Mouse (Mus musculus) E14TG2a.4 (cell line): ENCODE data around the gene Gm9745.
"Not testable (repeated sequence)": the region's sequence is repeated elsewhere in the genome, so short reads cannot be mapped to it uniquely, and the experiment has no call there.

Source experiments
- H3K27me3 ChIP-seq: 2 replicates; pipeline ENCODE4 v1.6.1; 2014; ENCODE audit warnings: low read length, control low read depth; ENCODE audit not compliant: insufficient read depth
- H3K36me3 ChIP-seq: 2 replicates; pipeline ENCODE4 v1.6.1; 2014; ENCODE audit warnings: low read length, control low read depth; ENCODE audit not compliant: insufficient read depth
- H3K4me1 ChIP-seq: replicated peaks from 2 replicates; pipeline ENCODE4 v1.6.1; 2014; ENCODE audit warnings: low read depth, low read length, control low read depth
- H3K4me3 ChIP-seq: replicated peaks from 2 replicates; pipeline ENCODE4 v1.5.1; 2014; ENCODE audit warnings: mild to moderate bottlenecking, low read length
- H3K9me3 ChIP-seq: 2 replicates; pipeline ENCODE4 v1.6.1; 2014; ENCODE audit warnings: low read length, control low read depth
- CTCF ChIP-seq: conservative IDR thresholded peaks from 2 replicates; pipeline ENCODE4 v1.5.1; 2014; ENCODE audit warnings: low read length
- NANOG ChIP-seq: IDR thresholded peaks from 2 replicates; pipeline ENCODE4 v1.6.1; 2014; ENCODE audit warnings: borderline replicate concordance, low read length, mixed read lengths
- POU5F1 ChIP-seq: IDR thresholded peaks from 2 replicates; pipeline ENCODE4 v1.6.1; 2014; ENCODE audit warnings: low read length, borderline replicate concordance

Gm9745 gene

DNA sequence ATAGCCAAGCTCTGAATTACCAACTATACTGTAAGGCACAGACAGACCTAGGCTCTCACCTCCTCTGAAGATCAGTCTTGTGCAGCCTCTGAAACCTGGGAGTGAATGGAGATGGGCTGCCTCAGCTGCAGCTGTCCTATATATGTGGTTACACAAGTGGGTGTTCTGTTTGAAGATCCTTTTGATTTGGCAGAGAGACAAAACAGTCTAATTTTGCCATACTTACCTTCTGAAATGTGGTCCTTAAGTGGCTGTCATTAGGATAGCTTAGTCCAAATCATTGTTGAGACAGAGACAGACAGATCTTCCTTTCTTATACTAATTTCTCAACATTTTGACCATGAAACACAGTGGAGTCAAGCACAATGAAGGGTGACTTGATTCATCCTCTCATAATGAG lies at the start of gene Gm9745:
Gene Gm9745, minus strand, starts transcription at position 101 of the 400 bp plus-strand sequence.
- H3K27me3 ChIP-seq, H3K9me3 ChIP-seq, H3K4me1 ChIP-seq, H3K36me3 ChIP-seq, H3K4me3 ChIP-seq: not testable (repeated sequence)

DNA sequence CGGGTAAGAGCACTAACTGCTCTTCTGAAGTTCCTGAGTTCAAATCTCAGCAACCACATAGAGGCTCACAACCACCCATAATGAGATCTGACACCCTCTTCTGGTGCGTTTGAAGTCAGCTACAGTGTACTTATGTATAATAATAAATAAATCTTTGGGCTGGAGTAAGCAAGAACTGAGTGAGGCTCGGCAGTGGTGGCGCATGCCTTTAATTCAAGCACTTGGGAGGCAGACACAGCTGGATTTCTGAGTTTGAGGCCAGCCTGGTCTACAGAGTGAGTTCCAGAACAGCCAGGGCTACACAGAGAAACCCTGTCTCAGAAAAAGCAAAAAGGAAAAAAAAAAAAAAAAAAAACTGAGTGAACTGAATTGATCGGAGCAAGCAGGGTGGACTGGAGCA lies 49.2 kb upstream of the Gm9745 start:
- not testable (repeated sequence) for H3K9me3 ChIP-seq, H3K27me3 ChIP-seq
- Histone ChIP-seq H3K36me3 (peaks cover 13% of the 10 kb centered on the region), H3K4me1 (peaks cover 49% of the 10 kb centered on the region), H3K4me3 (peak overlapping the region; percentile 100; the same call in 1 of the 2 replicates)

DNA sequence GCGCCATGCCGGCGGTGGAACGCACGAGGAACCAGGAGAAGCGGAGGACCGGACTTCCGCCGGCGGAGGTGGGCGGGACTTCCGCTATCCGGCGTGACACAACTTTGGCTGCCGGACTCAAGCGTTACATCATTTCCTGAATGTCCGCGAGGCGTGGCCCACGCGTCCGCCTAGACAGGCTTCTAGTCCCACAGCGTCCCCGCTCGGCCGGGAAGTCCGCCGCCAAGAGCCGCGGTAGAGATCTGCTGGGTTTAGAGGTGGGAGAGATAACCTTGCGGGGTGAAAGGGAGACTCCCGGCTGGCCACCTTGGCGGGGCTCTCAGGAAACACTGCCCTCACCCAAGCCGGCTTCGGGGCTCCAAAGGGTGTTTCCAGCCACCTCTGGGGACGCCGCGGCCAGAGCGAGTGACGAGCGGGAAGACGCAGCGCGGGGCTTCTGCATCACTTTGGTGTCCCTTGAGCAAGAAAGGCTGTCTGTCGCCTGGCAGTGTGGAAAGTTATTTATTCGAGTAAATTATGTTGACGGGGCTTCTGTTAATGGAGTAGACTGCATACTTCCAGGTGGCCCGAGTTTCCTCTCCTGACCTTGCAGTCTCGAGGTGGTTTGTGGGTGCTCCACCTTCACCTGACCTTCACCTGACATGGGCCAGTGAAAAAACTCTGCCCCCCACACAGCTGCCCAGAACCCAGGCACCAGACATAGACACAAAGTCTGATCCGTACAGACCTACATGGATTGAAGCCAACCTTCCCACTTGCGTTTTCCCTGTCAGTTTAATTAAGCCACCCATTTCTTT lies 48.2 kb upstream of the Gm9745 start, which contains the start of gene Gtpbp4:
Gene Gtpbp4, minus strand, starts transcription at position 94 of the 797 bp plus-strand sequence.
- peak within 1 kb of the TSS; percentile 100 for H3K4me3 ChIP-seq
- peaks cover 47% of the 10 kb centered on the region for H3K4me1 ChIP-seq
- TF ChIP-seq CTCF (peak; percentile 12; the same call in 1 of the 2 replicates), NANOG (no peak)

DNA sequence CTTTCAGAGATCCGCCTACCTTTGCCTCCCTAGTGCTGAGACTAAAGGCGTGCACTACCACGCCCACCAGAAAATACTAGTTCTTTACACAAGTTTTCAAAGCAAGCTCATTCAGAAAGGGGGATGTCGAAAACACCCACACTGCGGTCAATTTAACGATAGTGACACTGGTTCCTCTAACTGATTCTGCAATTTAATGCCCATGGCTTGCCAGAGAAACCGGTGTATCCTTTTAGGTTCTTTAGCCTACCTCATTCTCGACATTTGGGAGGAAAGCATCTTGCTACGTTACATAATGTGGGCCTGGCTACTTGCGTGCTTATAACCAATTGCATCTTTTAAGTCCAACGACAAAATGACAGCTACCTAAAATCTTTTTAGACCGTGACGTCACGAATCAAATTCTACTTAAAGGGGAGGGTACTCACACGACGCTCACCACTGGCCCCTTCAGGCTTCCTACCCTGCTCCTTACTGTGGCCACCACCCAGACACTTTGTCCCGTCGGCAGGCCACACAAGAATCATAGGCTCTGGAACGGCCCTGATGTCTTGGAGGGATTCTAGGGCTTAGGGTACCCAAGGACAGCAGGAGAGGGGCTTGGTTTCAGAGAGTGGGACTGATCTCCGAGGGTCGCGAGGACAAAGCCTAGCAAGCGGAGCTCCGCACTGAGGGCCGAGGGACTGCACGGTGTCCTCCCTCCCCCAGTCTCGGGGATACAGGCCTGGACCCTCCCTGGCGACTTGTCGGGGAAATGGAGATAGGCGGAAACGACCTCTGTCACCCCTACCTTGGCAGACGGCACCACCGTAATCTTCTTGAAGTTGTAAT lies 47.3 kb upstream of the Gm9745 start:
- peak overlapping the region; percentile 100 for H3K4me3 ChIP-seq
- TF ChIP-seq CTCF (no peak), NANOG (no peak), POU5F1 (no peak)
- H3K36me3 ChIP-seq: peaks cover 31% of the 10 kb centered on the region
- H3K27me3 ChIP-seq: no peaks in the 10 kb centered on the region
- no peaks in the 10 kb centered on the region for H3K9me3 ChIP-seq
- peaks cover 53% of the 10 kb centered on the region for H3K4me1 ChIP-seq

More for the DNA sequence above, 48.2 kb upstream of the Gm9745 start, which contains the start of gene Gtpbp4:
- peaks cover 23% of the 10 kb centered on the region for H3K36me3 ChIP-seq
- H3K27me3 ChIP-seq: no peaks in the 10 kb centered on the region
- no peaks in the 10 kb centered on the region for H3K9me3 ChIP-seq

DNA sequence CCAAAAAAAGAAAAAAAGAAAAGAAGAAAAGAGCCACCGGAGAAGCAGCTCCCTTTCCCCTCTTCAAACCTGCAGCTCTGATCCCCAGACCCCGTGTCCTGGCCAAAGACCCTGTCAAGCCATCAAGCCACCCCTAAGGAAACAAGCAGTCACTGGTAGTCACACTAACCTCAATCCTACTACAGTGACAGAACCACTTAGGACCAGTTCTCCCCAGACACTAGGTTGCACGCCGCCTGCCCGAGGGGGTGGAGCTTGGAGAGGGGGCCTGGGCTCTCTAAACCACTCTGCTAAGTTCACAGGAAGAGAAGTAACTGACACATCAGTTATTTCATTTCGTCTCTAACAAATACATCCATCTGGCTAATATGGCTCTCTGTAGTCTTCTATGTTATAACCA lies 44.2 kb upstream of the Gm9745 start:
- TF ChIP-seq NANOG: no peak
- TF ChIP-seq POU5F1: no peak
- no peak for TF ChIP-seq CTCF
- no peaks in the 10 kb centered on the region for H3K9me3 ChIP-seq
- H3K27me3 ChIP-seq: no peaks in the 10 kb centered on the region
- H3K4me1 ChIP-seq: peaks cover 56% of the 10 kb centered on the region
- no peak overlapping the region for H3K4me3 ChIP-seq
- H3K36me3 ChIP-seq: peaks cover 62% of the 10 kb centered on the region

DNA sequence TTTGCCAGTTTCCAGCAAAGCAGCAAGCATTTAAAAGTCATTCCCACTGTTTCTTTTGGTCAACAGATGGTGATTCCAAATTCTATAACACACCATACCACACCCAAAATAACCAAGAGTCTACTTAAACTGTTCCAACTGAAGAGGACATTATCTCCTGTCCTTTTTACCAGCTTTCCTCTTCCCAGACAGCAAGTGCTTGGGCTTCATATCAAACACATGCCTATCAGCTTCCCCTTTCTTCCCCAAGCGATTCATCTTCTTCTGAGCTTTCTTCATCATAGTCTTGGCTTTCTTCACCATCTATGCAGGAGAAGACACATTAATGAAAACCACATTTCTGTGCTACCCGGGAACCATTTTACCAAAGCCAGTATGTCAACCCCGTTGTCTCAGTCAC lies 24.9 kb upstream of the Gm9745 start:
- TF ChIP-seq CTCF (no peak), POU5F1 (no peak), NANOG (no peak)
- no peaks in the 10 kb centered on the region for H3K27me3 ChIP-seq

DNA sequence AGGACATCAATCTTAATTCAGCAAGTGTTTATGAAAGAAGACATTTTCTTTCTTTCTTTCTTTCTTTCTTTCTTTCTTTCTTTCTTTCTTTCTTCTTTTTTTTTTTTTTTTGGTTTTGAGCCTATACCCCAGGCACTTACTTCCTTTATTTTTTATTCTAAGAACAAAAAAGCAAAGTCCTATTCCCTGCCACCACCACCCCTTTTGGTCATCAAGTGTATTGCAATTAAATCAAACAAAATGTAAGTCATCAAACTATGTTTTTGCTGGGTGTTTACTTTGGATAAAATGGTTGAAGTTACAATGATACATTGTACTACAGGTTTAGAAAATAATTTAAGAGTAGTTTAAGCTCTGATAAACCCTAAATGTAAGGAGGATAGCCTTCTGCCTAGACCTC lies 24.3 kb upstream of the Gm9745 start:
- H3K4me1 ChIP-seq: peaks cover 6% of the 10 kb centered on the region; the same call in 1 of the 2 replicates
- no peaks in the 10 kb centered on the region for H3K27me3 ChIP-seq
- peaks cover 7% of the 10 kb centered on the region for H3K9me3 ChIP-seq
- no peak overlapping the region for H3K4me3 ChIP-seq
- peaks cover 99% of the 10 kb centered on the region for H3K36me3 ChIP-seq
- peak; percentile 20; the same call in 1 of the 2 replicates for TF ChIP-seq CTCF
- TF ChIP-seq POU5F1: no peak

More for the DNA sequence above, 24.9 kb upstream of the Gm9745 start:
- Histone ChIP-seq H3K4me3 (no peak overlapping the region), H3K36me3 (peaks cover 99% of the 10 kb centered on the region), H3K4me1 (peaks cover 6% of the 10 kb centered on the region; the same call in 1 of the 2 replicates), H3K9me3 (peaks cover 1% of the 10 kb centered on the region)

DNA sequence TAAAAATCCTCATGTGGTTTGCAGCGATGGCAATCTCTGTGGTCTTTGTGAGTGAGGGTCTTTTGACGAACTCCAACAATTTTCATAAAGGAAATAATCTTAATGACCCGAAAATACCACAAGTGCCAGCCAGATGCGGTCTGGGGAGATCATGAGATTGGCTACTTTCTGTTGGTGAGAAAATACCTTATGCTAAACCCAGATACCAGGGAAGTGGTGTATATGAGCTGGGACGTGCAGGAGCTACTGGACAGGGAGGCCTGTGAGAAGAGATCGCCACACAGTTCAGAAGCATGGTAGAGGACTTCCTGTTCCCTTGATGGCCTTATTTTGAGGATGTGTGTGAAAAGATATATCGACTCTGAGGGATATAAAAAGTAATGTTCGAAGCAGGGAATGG lies 19.7 kb upstream of the Gm9745 start:
- Histone ChIP-seq H3K4me3 (no peak overlapping the region), H3K27me3 (no peaks in the 10 kb centered on the region), H3K36me3 (peaks cover 71% of the 10 kb centered on the region), H3K9me3 (peaks cover 29% of the 10 kb centered on the region), H3K4me1 (peaks cover 7% of the 10 kb centered on the region; the same call in 1 of the 2 replicates)
- TF ChIP-seq NANOG (no peak), POU5F1 (no peak), CTCF (no peak)

DNA sequence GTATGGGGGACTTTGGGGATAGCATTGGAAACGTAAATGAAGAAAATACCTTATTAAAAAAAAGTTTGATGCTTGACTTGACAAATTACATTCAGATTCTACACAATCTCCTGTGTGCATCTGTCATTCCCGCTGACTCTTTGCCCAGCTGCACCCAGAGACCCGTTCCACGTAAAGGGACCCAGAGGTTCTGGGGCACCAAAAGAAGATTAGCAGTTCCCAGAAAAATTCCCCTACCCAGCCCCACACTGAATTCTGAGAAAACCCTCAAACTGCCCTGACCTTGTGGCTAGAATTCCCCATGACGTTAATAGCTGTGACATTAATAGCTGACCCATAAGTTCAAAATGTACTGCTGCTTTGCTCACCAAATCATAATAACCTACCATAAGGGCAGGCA lies 17.2 kb upstream of the Gm9745 start:
- H3K27me3 ChIP-seq: no peaks in the 10 kb centered on the region
- TF ChIP-seq POU5F1 (no peak), CTCF (no peak), NANOG (no peak)
- no peak overlapping the region for H3K4me3 ChIP-seq

DNA sequence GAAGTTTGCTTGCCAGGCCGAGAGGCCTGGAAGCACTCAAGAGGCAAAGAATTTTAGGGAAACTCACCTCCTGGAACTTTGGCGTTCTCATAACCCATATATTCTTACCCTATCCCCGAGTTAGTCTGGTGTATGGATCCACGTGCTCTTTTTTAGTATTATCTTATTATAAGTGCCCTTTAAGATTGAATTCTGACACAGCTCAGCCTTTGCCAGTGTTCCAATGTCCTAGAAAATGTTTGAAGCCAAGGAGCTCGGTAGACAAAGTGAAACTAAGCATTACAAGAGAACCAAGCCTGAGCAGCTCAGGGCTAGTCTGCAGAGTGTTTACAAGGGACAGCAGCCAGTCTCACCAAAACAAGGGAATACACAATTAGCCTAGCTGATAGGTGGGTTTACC lies 14.2 kb upstream of the Gm9745 start:
- not testable (repeated sequence) for H3K4me1 ChIP-seq, H3K27me3 ChIP-seq, H3K4me3 ChIP-seq
- H3K9me3 ChIP-seq: peaks cover 21% of the 10 kb centered on the region
- peaks cover 16% of the 10 kb centered on the region for H3K36me3 ChIP-seq

More for the DNA sequence above, 17.2 kb upstream of the Gm9745 start:
- peaks cover 29% of the 10 kb centered on the region for H3K9me3 ChIP-seq
- peaks cover 14% of the 10 kb centered on the region; the same call in 1 of the 2 replicates for H3K4me1 ChIP-seq
- H3K36me3 ChIP-seq: peaks cover 46% of the 10 kb centered on the region

DNA sequence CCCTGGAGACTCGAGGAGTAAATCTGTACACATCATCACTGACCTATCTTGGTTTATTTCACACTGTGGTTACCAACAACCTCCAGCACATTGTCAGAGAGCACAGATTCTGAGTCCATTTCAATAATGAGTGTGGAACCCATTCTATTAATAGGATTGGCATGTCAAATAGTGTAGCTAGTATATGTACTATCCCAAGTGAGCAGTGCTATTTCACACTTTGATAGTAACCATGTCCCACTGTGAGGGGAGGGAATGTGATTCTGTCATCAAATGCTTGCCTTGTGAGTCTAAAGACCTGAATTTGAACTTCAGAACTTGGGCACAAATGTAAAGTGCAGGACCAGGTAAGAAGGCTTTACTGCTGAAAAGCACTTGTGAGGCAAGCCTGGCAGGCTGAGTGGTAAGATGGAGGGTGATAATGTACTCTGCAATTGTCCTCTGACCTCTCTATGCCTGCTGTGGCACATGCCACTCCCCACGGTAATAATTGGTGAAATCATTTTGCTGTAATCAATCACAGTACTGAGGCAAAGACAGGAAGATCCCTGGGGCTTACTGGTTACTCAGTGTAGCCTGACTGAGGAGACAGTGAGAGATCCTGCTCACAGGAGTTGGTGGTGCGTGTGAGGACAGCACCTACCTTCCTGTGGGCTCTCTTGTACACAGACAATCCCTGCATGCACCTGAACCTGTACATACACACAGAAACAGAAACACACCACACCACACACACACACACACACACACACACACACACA lies 13.3 kb upstream of the Gm9745 start:
- not testable (repeated sequence) for H3K27me3 ChIP-seq, H3K4me1 ChIP-seq, H3K4me3 ChIP-seq, H3K36me3 ChIP-seq
- H3K9me3 ChIP-seq: peaks cover 11% of the 10 kb centered on the region

DNA sequence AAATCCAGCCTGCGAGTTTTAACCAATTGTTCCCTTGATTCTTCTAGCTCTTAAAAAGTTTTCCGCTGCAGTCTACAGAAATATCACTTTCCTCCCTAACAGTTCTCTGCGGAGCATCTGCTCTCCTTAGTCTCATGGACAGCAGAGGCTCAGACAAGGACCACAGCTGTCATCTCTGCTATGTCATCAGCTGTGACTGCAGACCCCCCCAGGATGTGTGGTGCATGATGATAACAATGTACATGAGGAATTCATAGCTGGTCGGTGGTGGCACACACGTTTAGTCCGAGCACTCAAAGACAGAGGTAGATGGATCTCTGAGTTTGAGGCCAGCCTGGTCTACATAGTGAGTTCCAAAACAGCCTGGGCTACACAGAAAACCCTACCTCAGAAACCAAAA lies 11.5 kb upstream of the Gm9745 start:
- H3K4me1 ChIP-seq, H3K9me3 ChIP-seq, H3K4me3 ChIP-seq, H3K36me3 ChIP-seq, H3K27me3 ChIP-seq: not testable (repeated sequence)
